Mouse (Mus musculus): ENCODE data around the gene Slc48a1. TPM values are rescaled to one million over a fixed set of nuclear protein-coding genes. Genes with fewer than 3 reads are reported as not detected.

Gene Slc48a1
- polyA plus RNA-seq, 1 experiment from 2014 or later: 59.8 TPM

DNA sequence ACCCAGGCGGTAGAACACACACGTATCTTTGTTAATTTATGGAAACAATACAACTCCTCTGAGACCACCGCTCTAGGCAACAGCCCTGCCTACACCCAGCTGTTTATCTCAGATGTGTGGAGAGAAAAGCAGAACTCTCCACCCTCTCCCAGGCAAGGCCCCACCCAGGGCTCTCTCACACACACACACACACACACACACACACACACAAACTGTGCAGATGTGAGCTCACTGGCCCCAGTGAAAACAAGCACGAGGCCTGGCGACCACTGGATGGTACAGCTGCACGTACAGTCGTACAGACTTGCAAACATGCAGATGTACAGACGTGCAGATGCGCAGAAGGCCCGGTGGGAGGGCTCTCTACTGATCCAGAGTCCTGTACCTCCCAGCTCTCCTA is 33.4 kb upstream of the Slc48a1 start:
- Histone ChIP-seq H3K4me2 (no peak overlapping the region), H3K27me3 (0 out of 2 replicates have a peak, but pooled peaks cover 4% of the 10 kb centered on the region), H3K36me3 (no peaks in the 10 kb centered on the region), H3K4me3 (no peak overlapping the region), H3K4me1 (replicated peaks) (peaks cover 32% of the 10 kb centered on the region), H3K9ac (no peak overlapping the region), H3K9me3 (no peaks in the 10 kb centered on the region), H3K27ac (peak overlapping the region; percentile 31)
- WGBS: 55% methylated on average over 10 of the region's 10 CpGs
- peak; percentile 68; the same call in 1 of the 2 replicates for ATAC-seq (ENCODE audit: low FRiP score)

DNA sequence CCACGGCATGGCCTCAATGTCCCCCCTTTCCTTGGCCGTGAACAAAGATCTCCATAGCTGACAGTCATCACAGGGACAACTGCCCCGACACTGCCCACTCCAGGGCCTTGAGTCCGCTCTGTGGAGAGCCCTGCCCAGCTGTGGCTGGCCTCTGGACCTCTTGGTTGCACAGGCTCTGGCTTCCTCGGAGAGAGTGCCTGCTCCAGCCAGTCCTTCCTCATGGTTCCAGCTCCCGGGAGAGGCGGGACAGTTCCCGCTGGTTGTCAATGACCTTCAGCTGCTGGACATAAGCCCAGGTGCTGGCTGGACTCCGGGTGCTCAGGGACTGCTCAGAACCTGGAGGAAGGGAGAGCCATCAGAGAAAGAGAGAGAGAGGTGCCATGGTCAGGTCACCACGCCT is 33.0 kb upstream of the Slc48a1 start:
- no peaks in the 10 kb centered on the region for H3K36me3 ChIP-seq
- WGBS: 80% methylated on average over 10 of the region's 10 CpGs
- no peak overlapping the region for H3K4me3 ChIP-seq
- no peaks in the 10 kb centered on the region for H3K9me3 ChIP-seq
- no peak overlapping the region for H3K4me2 ChIP-seq
- H3K9ac ChIP-seq: no peak overlapping the region
- peak overlapping the region; percentile 31 for H3K27ac ChIP-seq
- H3K27me3 ChIP-seq: 0 out of 2 replicates have a peak, but pooled peaks cover 4% of the 10 kb centered on the region
- peaks cover 36% of the 10 kb centered on the region for H3K4me1 ChIP-seq (replicated peaks)
- ATAC-seq (ENCODE audit: low FRiP score): no peak

DNA sequence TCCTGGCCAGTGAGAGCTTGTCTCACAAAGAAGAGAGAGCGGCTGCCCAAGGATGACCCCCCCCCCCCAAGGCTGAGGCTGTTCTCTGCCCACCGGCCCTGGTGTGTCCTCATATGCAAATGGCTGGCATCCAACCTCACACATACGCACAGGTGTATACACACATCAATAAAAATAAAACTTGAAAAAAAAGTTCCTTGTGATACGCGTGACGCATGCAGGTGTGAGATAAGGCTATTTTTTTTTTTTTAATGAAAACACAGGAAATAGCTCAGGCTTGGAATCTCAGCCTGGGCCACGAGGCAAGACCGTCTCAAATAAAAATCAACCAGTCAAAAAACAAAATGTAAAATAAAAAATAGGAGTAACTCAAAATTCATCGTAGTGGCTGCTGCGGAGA is 32.0 kb upstream of the Slc48a1 start:
- H3K9me3 ChIP-seq: no peaks in the 10 kb centered on the region
- H3K9ac ChIP-seq: no peak overlapping the region
- no peak for ATAC-seq (ENCODE audit: low FRiP score)
- no peak overlapping the region for H3K27ac ChIP-seq
- no peaks in the 10 kb centered on the region for H3K36me3 ChIP-seq
- no peak overlapping the region for H3K4me3 ChIP-seq
- no peak overlapping the region for H3K4me2 ChIP-seq
- WGBS: 93% methylated on average over 10 of the region's 10 CpGs
- H3K27me3 ChIP-seq: 0 out of 2 replicates have a peak, but pooled peaks cover 4% of the 10 kb centered on the region
- peaks cover 43% of the 10 kb centered on the region for H3K4me1 ChIP-seq (replicated peaks)

DNA sequence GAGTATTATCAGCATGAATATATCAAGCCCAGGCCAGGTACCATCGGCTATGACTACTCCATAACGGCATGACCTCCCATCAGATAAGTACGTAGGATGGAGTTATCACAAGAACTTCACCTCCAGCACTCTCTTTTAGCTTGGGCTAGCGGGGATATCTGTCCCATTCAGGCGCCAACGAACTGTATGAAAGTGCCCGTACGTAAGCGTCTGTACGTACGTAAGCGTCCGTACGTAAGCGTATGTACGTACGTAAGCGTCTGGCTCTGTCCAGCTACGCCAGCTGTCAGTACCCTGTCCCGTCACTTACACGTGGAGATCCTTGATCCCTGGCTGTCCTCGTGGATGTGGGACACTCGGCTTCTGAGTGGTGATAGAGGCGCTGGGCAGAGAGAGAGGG is 31.6 kb upstream of the Slc48a1 start:
- H3K9ac ChIP-seq: no peak overlapping the region
- no peak overlapping the region for H3K27ac ChIP-seq
- no peaks in the 10 kb centered on the region for H3K9me3 ChIP-seq
- WGBS: 95% methylated on average over 24 of the region's 24 CpGs
- no peaks in the 10 kb centered on the region for H3K36me3 ChIP-seq
- H3K4me1 ChIP-seq (replicated peaks): peaks cover 43% of the 10 kb centered on the region
- ATAC-seq (ENCODE audit: low FRiP score): no peak
- no peak overlapping the region for H3K4me2 ChIP-seq
- 0 out of 2 replicates have a peak, but pooled peaks cover 4% of the 10 kb centered on the region for H3K27me3 ChIP-seq
- H3K4me3 ChIP-seq: no peak overlapping the region

DNA sequence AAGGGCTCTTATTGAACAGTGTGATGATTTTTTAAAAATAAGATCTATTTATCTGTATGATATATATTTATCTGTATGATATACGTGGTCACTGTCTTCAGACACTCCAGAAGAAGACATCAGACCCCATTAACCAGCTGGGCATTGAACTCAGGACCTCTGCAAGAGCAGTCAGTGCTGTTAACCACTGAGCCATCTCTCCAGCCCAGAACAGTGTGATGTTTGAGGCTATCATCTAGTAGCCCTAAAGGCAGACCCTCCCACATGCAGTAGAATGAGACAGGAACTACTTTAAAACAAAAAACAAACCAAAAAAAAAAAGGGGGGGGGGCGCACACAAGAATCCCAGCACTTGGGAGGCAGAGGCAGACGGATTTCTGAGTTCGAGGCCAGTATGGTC is 30.8 kb upstream of the Slc48a1 start:
- ATAC-seq (ENCODE audit: low FRiP score): no peak
- H3K27ac ChIP-seq: no peak overlapping the region
- no peak overlapping the region for H3K4me3 ChIP-seq
- no peak overlapping the region for H3K9ac ChIP-seq
- H3K36me3 ChIP-seq: no peaks in the 10 kb centered on the region
- 83% methylated on average over 4 of the region's 4 CpGs for WGBS
- no peak overlapping the region for H3K4me2 ChIP-seq
- peaks cover 36% of the 10 kb centered on the region for H3K4me1 ChIP-seq (replicated peaks)
- no peaks in the 10 kb centered on the region for H3K9me3 ChIP-seq
- 0 out of 2 replicates have a peak, but pooled peaks cover 4% of the 10 kb centered on the region for H3K27me3 ChIP-seq

DNA sequence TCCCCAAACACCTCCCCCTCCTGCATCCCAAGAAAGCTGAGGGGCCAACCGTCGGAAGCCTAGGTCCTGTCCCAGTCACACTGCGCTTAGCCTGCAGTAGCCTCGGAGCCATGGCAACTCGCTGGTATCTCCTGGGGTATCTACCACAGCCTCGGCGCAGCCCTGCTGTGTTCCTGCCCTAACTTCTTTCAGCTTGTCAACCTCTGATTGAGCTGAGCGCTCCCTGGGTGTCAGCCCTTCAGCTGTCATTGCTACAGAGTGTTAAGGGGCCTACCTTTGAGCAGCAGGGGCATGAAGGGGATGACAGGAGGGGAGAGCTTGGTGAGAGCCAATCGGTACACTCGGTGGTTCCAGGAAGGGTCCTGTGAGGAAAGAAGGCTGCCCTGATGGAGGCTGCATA is 30.0 kb upstream of the Slc48a1 start:
- 19% methylated on average over 10 of the region's 10 CpGs for WGBS
- no peak overlapping the region for H3K9ac ChIP-seq
- no peak for ATAC-seq (ENCODE audit: low FRiP score)
- no peak overlapping the region for H3K4me2 ChIP-seq
- H3K36me3 ChIP-seq: no peaks in the 10 kb centered on the region
- H3K4me3 ChIP-seq: no peak overlapping the region
- 0 out of 2 replicates have a peak, but pooled peaks cover 4% of the 10 kb centered on the region for H3K27me3 ChIP-seq
- peak overlapping the region; percentile 14; the same call in 1 of the 2 replicates for H3K27ac ChIP-seq
- peaks cover 34% of the 10 kb centered on the region for H3K4me1 ChIP-seq (replicated peaks)
- H3K9me3 ChIP-seq: no peaks in the 10 kb centered on the region

DNA sequence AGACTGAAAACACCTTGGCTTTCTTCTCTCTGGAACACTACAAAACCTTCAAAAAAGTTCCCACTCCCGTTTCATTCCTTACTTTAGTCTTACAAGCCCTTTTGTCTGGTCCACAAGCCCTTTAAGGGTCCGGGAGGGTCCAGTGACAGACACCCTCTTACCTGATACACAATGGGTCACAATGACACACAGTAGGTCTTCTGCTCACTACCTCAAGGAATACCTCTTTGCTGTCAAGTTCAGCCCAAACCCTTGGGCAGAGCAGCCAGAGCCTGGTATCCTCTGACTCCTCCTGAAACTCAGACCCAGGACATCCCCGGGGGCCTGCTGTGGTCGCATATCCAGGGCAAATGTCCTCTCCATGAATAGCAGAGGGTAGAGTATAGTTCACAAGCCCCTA is 29.4 kb upstream of the Slc48a1 start:
- Histone ChIP-seq H3K27me3 (0 out of 2 replicates have a peak, but pooled peaks cover 4% of the 10 kb centered on the region), H3K27ac (0 out of 2 replicates have a peak overlapping the region, but pooled peaks have one; percentile 14), H3K4me1 (replicated peaks) (peaks cover 35% of the 10 kb centered on the region), H3K9me3 (no peaks in the 10 kb centered on the region), H3K4me3 (no peak overlapping the region), H3K36me3 (no peaks in the 10 kb centered on the region), H3K4me2 (no peak overlapping the region), H3K9ac (no peak overlapping the region)
- no peak for ATAC-seq (ENCODE audit: low FRiP score)
- 88% methylated on average over 4 of the region's 4 CpGs for WGBS

DNA sequence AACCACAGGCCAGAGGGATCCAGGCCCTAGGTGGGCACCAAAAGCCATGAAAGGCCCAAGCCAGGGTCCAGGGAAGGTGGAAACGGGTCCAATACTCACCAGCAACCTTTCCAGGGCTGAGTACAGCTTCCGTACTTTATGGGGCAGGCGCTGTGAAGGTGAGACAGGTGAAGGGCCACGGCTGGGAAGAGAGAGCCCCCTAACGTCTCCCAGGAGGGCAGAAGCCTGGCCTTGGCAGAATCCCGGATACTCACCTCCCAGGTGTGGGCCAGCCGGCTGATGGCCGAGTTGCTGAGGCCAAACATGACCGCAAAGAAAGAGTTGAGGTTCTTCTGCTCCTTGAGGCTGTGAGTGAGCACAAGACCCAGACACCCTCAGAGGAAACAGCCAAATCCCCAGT is 28.9 kb upstream of the Slc48a1 start:
- ATAC-seq (ENCODE audit: low FRiP score): no peak
- Histone ChIP-seq H3K4me1 (replicated peaks) (peaks cover 39% of the 10 kb centered on the region), H3K9me3 (no peaks in the 10 kb centered on the region), H3K27ac (no peak overlapping the region), H3K4me2 (no peak overlapping the region), H3K9ac (no peak overlapping the region), H3K4me3 (no peak overlapping the region), H3K27me3 (0 out of 2 replicates have a peak, but pooled peaks cover 4% of the 10 kb centered on the region), H3K36me3 (no peaks in the 10 kb centered on the region)
- whole genome bisulfite sequencing: 91% methylated on average over 9 of the region's 9 CpGs

DNA sequence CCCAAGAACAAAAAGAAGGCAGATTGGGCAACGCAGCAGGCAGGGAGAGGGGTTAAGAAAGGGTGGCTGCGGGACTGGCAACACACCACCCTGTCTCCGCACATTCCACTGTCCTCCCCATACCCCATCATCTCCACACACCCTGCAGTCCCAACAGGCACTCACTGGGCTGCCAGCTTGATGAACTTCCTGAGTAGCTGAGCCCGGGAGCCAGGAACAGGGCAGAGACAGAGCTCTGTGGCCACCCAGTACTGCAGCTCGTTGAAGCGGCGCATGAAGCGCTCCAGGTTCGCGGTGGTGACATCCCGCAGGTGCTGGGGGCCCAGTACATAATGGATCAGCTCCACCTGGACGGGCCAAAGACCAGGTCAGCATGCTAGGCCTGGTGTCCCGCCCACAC is 28.5 kb upstream of the Slc48a1 start:
- peaks cover 41% of the 10 kb centered on the region for H3K4me1 ChIP-seq (replicated peaks)
- H3K4me3 ChIP-seq: no peak overlapping the region
- no peaks in the 10 kb centered on the region for H3K36me3 ChIP-seq
- peak overlapping the region; percentile 75 for H3K27ac ChIP-seq
- H3K27me3 ChIP-seq: 0 out of 2 replicates have a peak, but pooled peaks cover 4% of the 10 kb centered on the region
- WGBS: 88% methylated on average over 13 of the region's 13 CpGs
- no peak overlapping the region for H3K9ac ChIP-seq
- no peaks in the 10 kb centered on the region for H3K9me3 ChIP-seq
- H3K4me2 ChIP-seq: no peak overlapping the region
- ATAC-seq (ENCODE audit: low FRiP score): 0 out of 2 replicates have a peak, but pooled peaks have one; percentile 2

DNA sequence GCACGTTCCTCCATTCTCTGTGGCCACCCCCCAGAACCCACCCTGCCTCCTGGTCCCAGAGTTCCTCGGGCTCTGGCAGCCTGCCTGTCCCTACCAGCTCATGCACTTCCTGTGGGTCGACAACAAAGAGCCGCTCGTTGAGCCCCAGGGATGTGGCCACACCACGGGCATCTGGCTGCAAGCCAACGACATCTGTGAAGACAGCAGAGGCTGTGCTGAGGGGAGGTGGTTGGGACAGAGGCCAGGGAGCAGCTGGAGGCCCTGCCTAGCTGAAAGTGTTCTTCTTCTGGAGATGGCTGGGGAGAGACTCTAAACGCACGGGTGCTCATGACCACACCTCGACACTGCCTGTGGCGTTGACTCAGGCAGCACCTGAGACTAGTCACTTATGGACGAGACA is 27.6 kb upstream of the Slc48a1 start:
- no peaks in the 10 kb centered on the region for H3K36me3 ChIP-seq
- H3K9ac ChIP-seq: no peak overlapping the region
- H3K4me3 ChIP-seq: no peak overlapping the region
- H3K27ac ChIP-seq: peak overlapping the region; percentile 75
- peaks cover 41% of the 10 kb centered on the region for H3K4me1 ChIP-seq (replicated peaks)
- 0 out of 2 replicates have a peak, but pooled peaks cover 4% of the 10 kb centered on the region for H3K27me3 ChIP-seq
- WGBS: 32% methylated on average over 12 of the region's 12 CpGs
- ATAC-seq (ENCODE audit: low FRiP score): peak; percentile 88
- H3K4me2 ChIP-seq: 0 out of 2 replicates have a peak overlapping the region, but pooled peaks have one; percentile 10
- no peaks in the 10 kb centered on the region for H3K9me3 ChIP-seq

DNA sequence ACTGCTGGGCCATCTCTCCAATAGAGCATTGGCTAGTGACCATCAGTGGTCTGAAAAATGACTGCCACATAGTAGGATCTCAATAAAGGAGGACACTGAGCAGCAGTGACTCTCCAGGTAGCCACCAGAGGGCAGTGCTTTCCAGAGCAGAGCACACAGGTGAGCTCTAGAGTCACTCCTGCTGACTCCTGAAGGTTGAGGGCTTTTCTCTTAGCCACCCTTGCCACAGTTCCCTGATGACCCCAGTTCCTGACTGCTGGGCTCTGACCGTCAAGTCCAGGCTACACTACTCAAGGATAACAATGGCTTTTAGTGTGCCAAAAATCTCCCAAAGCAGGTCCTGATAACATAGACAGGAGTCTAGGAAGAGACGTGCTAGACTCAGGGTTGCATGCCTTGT is 26.6 kb upstream of the Slc48a1 start:
- H3K27me3 ChIP-seq: 0 out of 2 replicates have a peak, but pooled peaks cover 6% of the 10 kb centered on the region
- whole genome bisulfite sequencing: 78% methylated on average over 2 of the region's 2 CpGs
- H3K27ac ChIP-seq: no peak overlapping the region
- no peak overlapping the region for H3K4me3 ChIP-seq
- peaks cover 44% of the 10 kb centered on the region for H3K4me1 ChIP-seq (replicated peaks)
- H3K9ac ChIP-seq: no peak overlapping the region
- H3K4me2 ChIP-seq: no peak overlapping the region
- H3K9me3 ChIP-seq: no peaks in the 10 kb centered on the region
- no peak for ATAC-seq (ENCODE audit: low FRiP score)
- H3K36me3 ChIP-seq: no peaks in the 10 kb centered on the region

DNA sequence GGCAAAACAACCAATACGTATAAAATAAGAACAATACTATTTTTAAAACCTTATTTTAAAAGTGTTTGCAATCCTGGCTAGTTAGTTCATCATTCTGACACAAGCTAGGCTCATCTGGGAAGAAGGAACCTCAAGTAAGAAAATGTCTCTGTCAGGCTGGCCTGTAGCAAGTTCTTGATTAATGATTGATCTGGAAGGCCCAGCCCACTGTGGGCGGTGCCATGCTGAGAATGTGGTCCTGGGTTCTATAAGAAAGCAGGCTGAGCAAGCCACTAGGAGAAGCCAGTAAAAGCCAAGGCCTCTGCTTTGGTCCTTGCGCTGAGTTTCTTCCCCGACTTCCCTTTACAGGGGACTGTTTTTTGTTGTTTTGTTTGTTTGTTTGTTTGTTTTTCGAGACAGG is 25.8 kb upstream of the Slc48a1 start:
- H3K4me3 ChIP-seq: no peak overlapping the region
- H3K36me3 ChIP-seq: no peaks in the 10 kb centered on the region
- H3K27ac ChIP-seq: no peak overlapping the region
- 0 out of 2 replicates have a peak, but pooled peaks cover 6% of the 10 kb centered on the region for H3K27me3 ChIP-seq
- WGBS: 93% methylated on average over 5 of the region's 5 CpGs
- no peak overlapping the region for H3K9ac ChIP-seq
- H3K4me2 ChIP-seq: no peak overlapping the region
- peaks cover 44% of the 10 kb centered on the region for H3K4me1 ChIP-seq (replicated peaks)
- ATAC-seq (ENCODE audit: low FRiP score): no peak
- no peaks in the 10 kb centered on the region for H3K9me3 ChIP-seq

DNA sequence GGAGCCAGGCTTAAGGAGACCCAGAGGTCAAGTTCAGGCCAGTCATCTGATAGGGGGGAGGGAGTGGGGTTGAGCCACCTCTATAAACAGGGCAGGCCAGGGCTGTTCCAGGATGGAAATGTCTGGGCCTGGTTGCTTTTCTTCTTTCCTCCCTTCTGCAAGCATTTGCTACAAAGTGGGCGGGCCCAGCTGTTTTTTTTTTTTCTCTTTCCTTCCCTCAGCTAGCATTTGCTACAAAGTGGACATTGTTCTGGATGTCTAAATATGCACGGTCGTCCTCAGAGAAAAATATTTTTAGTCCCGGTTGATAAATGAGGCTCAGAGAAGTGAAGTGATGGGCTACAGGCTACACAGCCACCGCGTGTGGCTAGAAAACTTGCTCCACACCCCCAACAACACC is 23.8 kb upstream of the Slc48a1 start:
- H3K27ac ChIP-seq: no peak overlapping the region
- H3K27me3 ChIP-seq: 0 out of 2 replicates have a peak, but pooled peaks cover 6% of the 10 kb centered on the region
- 50% methylated on average over 6 of the region's 6 CpGs for WGBS
- peaks cover 37% of the 10 kb centered on the region for H3K4me1 ChIP-seq (replicated peaks)
- 0 out of 2 replicates have a peak, but pooled peaks cover 8% of the 10 kb centered on the region for H3K36me3 ChIP-seq
- no peaks in the 10 kb centered on the region for H3K9me3 ChIP-seq
- H3K9ac ChIP-seq: no peak overlapping the region
- no peak overlapping the region for H3K4me2 ChIP-seq
- no peak overlapping the region for H3K4me3 ChIP-seq
- no peak for ATAC-seq (ENCODE audit: low FRiP score)
